Mouse (Mus musculus): Measurements from ENCODE around the gene Smagp. TPM values are rescaled to one million over a fixed set of nuclear protein-coding genes. Genes with fewer than 3 reads are reported as not detected.
A peak's percentile ranks its signal among the peaks of the same experiment; 100 is the strongest.

Gene Smagp
- total and polyA plus RNA-seq, 2 experiments from 2014 or later, result 4.3 to 5.8 TPM

- no peaks in the 10 kb centered on the region for H3K27me3 ChIP-seq (ENCODE audit: insufficient read depth, low read length)
- peak; percentile 56 for DNase-seq (ENCODE audit: low spot score)
- 1% methylated on average over 60 of the region's 76 CpGs for WGBS
- no peaks in the 10 kb centered on the region for H3K36me3 ChIP-seq (ENCODE audit: insufficient read depth, low read length)
- H3K9me3 ChIP-seq (ENCODE audit: low read length), result no peaks in the 10 kb centered on the region
- H3K4me1 ChIP-seq (ENCODE audit: insufficient read depth, low read length), result peaks cover 10% of the 10 kb centered on the region; the same call in 1 of the 2 replicates
- peak within 1 kb of the TSS; percentile 83 for H3K4me2 ChIP-seq (ENCODE audit: low read depth, low read length)
- H3K27ac ChIP-seq, result peak within 1 kb of the TSS; percentile 88
- no peak for TF ChIP-seq CTCF (IDR thresholded peaks at IDR 0.05; ENCODE audit: low read depth)
- peak; percentile 70 for ATAC-seq
- H3K9ac ChIP-seq (replicated peaks; ENCODE audit: low read length), result peak within 1 kb of the TSS; percentile 98
- peak within 1 kb of the TSS; percentile 79 for H3K4me3 ChIP-seq (ENCODE audit: low read length)
Measured at GRCm38 (mm10) chr15:100599276-100600046, 37.3 kb downstream of the Smagp start, which contains the start of gene Pou6f1. Gene Pou6f1 (minus strand): TSS chr15:100599984.

- peak; percentile 66 for DNase-seq (ENCODE audit: low spot score)
- TF ChIP-seq CTCF (IDR thresholded peaks at IDR 0.05; ENCODE audit: low read depth), result no peak
- peak overlapping the region; percentile 83 for H3K4me2 ChIP-seq (ENCODE audit: low read depth, low read length)
- H3K4me1 ChIP-seq (ENCODE audit: insufficient read depth, low read length), result peaks cover 10% of the 10 kb centered on the region; the same call in 1 of the 2 replicates
- peak overlapping the region; percentile 88 for H3K27ac ChIP-seq
- ATAC-seq, result no peak; the same call in 1 of the 2 replicates
- under 1% methylated on average over 12 of the region's 12 CpGs for WGBS
- peak overlapping the region; percentile 79 for H3K4me3 ChIP-seq (ENCODE audit: low read length)
- no peaks in the 10 kb centered on the region for H3K27me3 ChIP-seq (ENCODE audit: insufficient read depth, low read length)
- peak overlapping the region; percentile 98 for H3K9ac ChIP-seq (replicated peaks; ENCODE audit: low read length)
- H3K9me3 ChIP-seq (ENCODE audit: low read length), result no peaks in the 10 kb centered on the region
- H3K36me3 ChIP-seq (ENCODE audit: insufficient read depth, low read length), result no peaks in the 10 kb centered on the region
Measured at GRCm38 (mm10) chr15:100598883-100599275, 37.9 kb downstream of the Smagp start.

- peaks cover 10% of the 10 kb centered on the region; the same call in 1 of the 2 replicates for H3K4me1 ChIP-seq (ENCODE audit: insufficient read depth, low read length)
Measured at GRCm38 (mm10) chr15:100598287-100598882, 38.4 kb downstream of the Smagp start.

GRCm38 (mm10) chr15:100592817-100593216, 43.9 kb downstream of the Smagp start:
- ATAC-seq (no peak), DNase-seq (ENCODE audit: low spot score) (no peak)
- no peak overlapping the region for H3K4me2 ChIP-seq (ENCODE audit: low read depth, low read length)
- no peaks in the 10 kb centered on the region for H3K9me3 ChIP-seq (ENCODE audit: low read length)
- no peak overlapping the region for H3K4me3 ChIP-seq (ENCODE audit: low read length)
- H3K27me3 ChIP-seq (ENCODE audit: insufficient read depth, low read length), result no peaks in the 10 kb centered on the region
- H3K4me1 ChIP-seq (ENCODE audit: insufficient read depth, low read length), result no peaks in the 10 kb centered on the region
- no peak overlapping the region for H3K9ac ChIP-seq (replicated peaks; ENCODE audit: low read length)
- H3K27ac ChIP-seq, result no peak overlapping the region
- 89% methylated on average over 6 of the region's 6 CpGs for WGBS
- no peak for TF ChIP-seq CTCF (IDR thresholded peaks at IDR 0.05; ENCODE audit: low read depth)
- H3K36me3 ChIP-seq (ENCODE audit: insufficient read depth, low read length), result peaks cover 6% of the 10 kb centered on the region

More at GRCm38 (mm10) chr15:100598287-100598882, 38.4 kb downstream of the Smagp start:
- Histone ChIP-seq H3K4me3 (ENCODE audit: low read length) (peak overlapping the region; percentile 79), H3K27me3 (ENCODE audit: insufficient read depth, low read length) (no peaks in the 10 kb centered on the region), H3K9ac (replicated peaks; ENCODE audit: low read length) (peak overlapping the region; percentile 98), H3K27ac (peak overlapping the region; percentile 88; the same call in 1 of the 2 replicates), H3K9me3 (ENCODE audit: low read length) (no peaks in the 10 kb centered on the region), H3K4me2 (ENCODE audit: low read depth, low read length) (peak overlapping the region; percentile 83), H3K36me3 (ENCODE audit: insufficient read depth, low read length) (no peaks in the 10 kb centered on the region)
- 27% methylated on average over 9 of the region's 9 CpGs for WGBS
- no peak for TF ChIP-seq CTCF (IDR thresholded peaks at IDR 0.05; ENCODE audit: low read depth)
- DNase-seq (ENCODE audit: low spot score) (no peak), ATAC-seq (no peak)

GRCm38 (mm10) chr15:100590436-100590835, 46.3 kb downstream of the Smagp start:
- Histone ChIP-seq H3K27me3 (ENCODE audit: insufficient read depth, low read length) (no peaks in the 10 kb centered on the region), H3K9me3 (ENCODE audit: low read length) (no peaks in the 10 kb centered on the region), H3K4me1 (ENCODE audit: insufficient read depth, low read length) (no peaks in the 10 kb centered on the region), H3K4me3 (ENCODE audit: low read length) (no peak overlapping the region), H3K27ac (no peak overlapping the region), H3K9ac (replicated peaks; ENCODE audit: low read length) (no peak overlapping the region), H3K36me3 (ENCODE audit: insufficient read depth, low read length) (peaks cover 29% of the 10 kb centered on the region), H3K4me2 (ENCODE audit: low read depth, low read length) (no peak overlapping the region)
- 78% methylated on average over 8 of the region's 8 CpGs for WGBS
- TF ChIP-seq CTCF (IDR thresholded peaks at IDR 0.05; ENCODE audit: low read depth), result no peak
- DNase-seq (ENCODE audit: low spot score) (no peak), ATAC-seq (no peak)

GRCm38 (mm10) chr15:100588297-100588696, 48.4 kb downstream of the Smagp start:
- H3K36me3 ChIP-seq (ENCODE audit: insufficient read depth, low read length), result peaks cover 32% of the 10 kb centered on the region
- WGBS, result 75% methylated on average over 6 of the region's 6 CpGs

More at GRCm38 (mm10) chr15:100588297-100588696, 48.4 kb downstream of the Smagp start:
- TF ChIP-seq CTCF (IDR thresholded peaks at IDR 0.05; ENCODE audit: low read depth), result no peak
- DNase-seq (ENCODE audit: low spot score) (no peak), ATAC-seq (no peak)
- Histone ChIP-seq H3K27ac (no peak overlapping the region), H3K4me3 (ENCODE audit: low read length) (no peak overlapping the region), H3K9ac (replicated peaks; ENCODE audit: low read length) (no peak overlapping the region), H3K4me2 (ENCODE audit: low read depth, low read length) (no peak overlapping the region), H3K9me3 (ENCODE audit: low read length) (no peaks in the 10 kb centered on the region), H3K27me3 (ENCODE audit: insufficient read depth, low read length) (no peaks in the 10 kb centered on the region), H3K4me1 (ENCODE audit: insufficient read depth, low read length) (no peaks in the 10 kb centered on the region)

Measured in hindbrain, postnatal 0 days (tissue).